Mouse (Mus musculus) cortical plate, adult 2 months (tissue): ENCODE results near the gene Plau. TPM values are rescaled to one million over a fixed set of nuclear protein-coding genes. Genes with fewer than 3 reads are reported as not detected.
A peak's percentile ranks its signal among the peaks of the same experiment; 100 is the strongest.

Source experiments
- H3K27ac ChIP-seq: fragments of 200-500 bp; 2 replicates; pipeline ENCODE4 v1.5.1; 2012; ENCODE audit warnings: low read length, control low read depth, inconsistent platforms; ENCODE audit not compliant: insufficient read depth
- H3K4me1 ChIP-seq: fragments of 200-500 bp; 2 replicates; pipeline ENCODE4 v1.6.1; 2011; ENCODE audit warnings: low read length; ENCODE audit not compliant: control insufficient read depth, insufficient read depth
- H3K4me3 ChIP-seq: fragments of 200-500 bp; 2 replicates; pipeline ENCODE4 v1.5.1; 2011; ENCODE audit warnings: mild to moderate bottlenecking, low read length, control low read depth; ENCODE audit not compliant: insufficient read depth
- CTCF ChIP-seq: fragments of 200-500 bp; IDR thresholded peaks from 2 replicates; pipeline ENCODE4 v1.5.1; 2011; ENCODE audit warnings: mild to moderate bottlenecking, control low read depth, low read length; ENCODE audit not compliant: insufficient read depth; ENCODE audit errors: extremely low read depth
- POLR2A ChIP-seq: fragments of 200-500 bp; IDR thresholded peaks from 2 replicates; pipeline ENCODE4 v1.6.1; 2011; ENCODE audit warnings: mild to moderate bottlenecking, low read length, control low read depth; ENCODE audit not compliant: insufficient read depth; ENCODE audit errors: extremely low read depth
- polyA plus RNA-seq: library from polyadenylated mRNA; depleted of rRNA; stranded (reverse); fragments of >200 nt; gene quantifications from 2 replicates; pipeline ENCODE4 v1.2.3, GENCODE M21; 2012

The Plau gene
- polyA plus RNA-seq, 1 experiment = 4.2 TPM

- no peaks in the 10 kb centered on the region for H3K4me1 ChIP-seq
- H3K4me3 ChIP-seq = no peak overlapping the region
- no peak overlapping the region for H3K27ac ChIP-seq
- TF ChIP-seq CTCF (no peak), POLR2A (no peak)
These were observed 10.9 kb upstream of the Plau start for GRCm38 (mm10) chr14:20825516-20825915.

- Histone ChIP-seq H3K27ac (no peak overlapping the region), H3K4me1 (peaks cover 2% of the 10 kb centered on the region), H3K4me3 (no peak overlapping the region)
- TF ChIP-seq CTCF (no peak), POLR2A (no peak)
These were observed 9.4 kb upstream of the Plau start for GRCm38 (mm10) chr14:20827061-20827460.

- Histone ChIP-seq H3K27ac (no peak overlapping the region), H3K4me1 (peaks cover 3% of the 10 kb centered on the region), H3K4me3 (no peak overlapping the region)
- TF ChIP-seq CTCF (no peak), POLR2A (no peak)
These were observed 9.0 kb upstream of the Plau start for GRCm38 (mm10) chr14:20827491-20827890.

- no peak overlapping the region for H3K4me3 ChIP-seq
- no peak overlapping the region for H3K27ac ChIP-seq
- peaks cover 4% of the 10 kb centered on the region for H3K4me1 ChIP-seq
- TF ChIP-seq CTCF (no peak), POLR2A (no peak)
These were observed 7.9 kb upstream of the Plau start for GRCm38 (mm10) chr14:20828524-20828923.

GRCm38 (mm10) chr14:20829523-20830366 lies 6.7 kb upstream of the Plau start:
- peaks cover 6% of the 10 kb centered on the region for H3K4me1 ChIP-seq
- H3K4me3 ChIP-seq = no peak overlapping the region
- TF ChIP-seq CTCF = no peak
- no peak for TF ChIP-seq POLR2A
- H3K27ac ChIP-seq = peak overlapping the region; percentile 42; the same call in 1 of the 2 replicates

- H3K4me3 ChIP-seq = no peak overlapping the region
- peaks cover 6% of the 10 kb centered on the region for H3K4me1 ChIP-seq
- no peak for TF ChIP-seq CTCF
- TF ChIP-seq POLR2A = no peak
- no peak overlapping the region for H3K27ac ChIP-seq
These were observed 5.1 kb upstream of the Plau start for GRCm38 (mm10) chr14:20831141-20831910.

- no peak overlapping the region for H3K4me3 ChIP-seq
- no peak for TF ChIP-seq POLR2A
- no peak for TF ChIP-seq CTCF
- peak overlapping the region; percentile 83; the same call in 1 of the 2 replicates for H3K27ac ChIP-seq
- peaks cover 6% of the 10 kb centered on the region for H3K4me1 ChIP-seq
These were observed 4.5 kb upstream of the Plau start for GRCm38 (mm10) chr14:20831915-20832314.

- H3K27ac ChIP-seq = no peak overlapping the region
- H3K4me3 ChIP-seq = no peak overlapping the region
- peaks cover 6% of the 10 kb centered on the region for H3K4me1 ChIP-seq
- TF ChIP-seq CTCF = no peak
- no peak for TF ChIP-seq POLR2A
These were observed 2.9 kb upstream of the Plau start for GRCm38 (mm10) chr14:20833525-20833924.

- H3K4me1 ChIP-seq = peaks cover 6% of the 10 kb centered on the region
- no peak overlapping the region for H3K27ac ChIP-seq
- TF ChIP-seq CTCF (no peak), POLR2A (no peak)
- H3K4me3 ChIP-seq = no peak overlapping the region
These were observed 2.3 kb upstream of the Plau start for GRCm38 (mm10) chr14:20834136-20834535.

GRCm38 (mm10) chr14:20836905-20837376 lies 481 bp downstream of the Plau start:
- TF ChIP-seq POLR2A = no peak
- Histone ChIP-seq H3K4me3 (peak overlapping the region; percentile 46), H3K27ac (no peak overlapping the region), H3K4me1 (peaks cover 4% of the 10 kb centered on the region; the same call in 1 of the 2 replicates)
